Mouse (Mus musculus): ENCODE results near the gene Hoxd3. TPM values are rescaled to one million over a fixed set of nuclear protein-coding genes. Genes with fewer than 3 reads are reported as not detected.

Hoxd3 gene
- total RNA-seq, 2 experiments from 2014 or later = not detected

- intact Hi-C loops (cut with DNase I) = no loop called here
- no peak for DNase-seq
Measured at GRCm38 (mm10) chr2:74724244-74725015, 12.7 kb downstream of the Hoxd3 start.

DNA sequence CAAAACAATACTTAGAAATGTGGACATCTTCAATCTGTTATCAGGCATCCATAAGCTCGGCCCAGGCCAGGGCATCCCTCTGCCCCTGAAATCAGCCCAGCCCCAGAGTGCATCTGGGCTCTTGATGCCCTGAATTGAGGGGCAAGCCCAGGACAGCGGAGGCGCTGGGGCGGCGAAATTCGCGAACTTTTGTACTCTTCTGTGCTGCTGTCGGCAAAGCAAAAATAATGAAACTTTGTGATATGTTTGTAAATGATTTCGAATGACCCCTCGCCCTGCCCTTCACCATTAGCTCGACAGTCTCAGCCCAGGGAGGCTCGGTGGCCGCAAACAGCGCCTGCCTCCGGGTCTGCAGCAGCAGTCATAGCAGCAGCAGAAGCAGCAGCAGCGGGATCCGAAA is 13.4 kb downstream of the Hoxd3 start:
- no peak for DNase-seq
- intact Hi-C loops (cut with DNase I) = no loop called here

- intact Hi-C loops (cut with DNase I) = no loop called here
- DNase-seq = no peak
Measured at GRCm38 (mm10) chr2:74726551-74726950, 14.8 kb downstream of the Hoxd3 start, which contains the start of gene Gm28230. Gene Gm28230, plus strand, starts transcription at chr2:74726728.

DNA sequence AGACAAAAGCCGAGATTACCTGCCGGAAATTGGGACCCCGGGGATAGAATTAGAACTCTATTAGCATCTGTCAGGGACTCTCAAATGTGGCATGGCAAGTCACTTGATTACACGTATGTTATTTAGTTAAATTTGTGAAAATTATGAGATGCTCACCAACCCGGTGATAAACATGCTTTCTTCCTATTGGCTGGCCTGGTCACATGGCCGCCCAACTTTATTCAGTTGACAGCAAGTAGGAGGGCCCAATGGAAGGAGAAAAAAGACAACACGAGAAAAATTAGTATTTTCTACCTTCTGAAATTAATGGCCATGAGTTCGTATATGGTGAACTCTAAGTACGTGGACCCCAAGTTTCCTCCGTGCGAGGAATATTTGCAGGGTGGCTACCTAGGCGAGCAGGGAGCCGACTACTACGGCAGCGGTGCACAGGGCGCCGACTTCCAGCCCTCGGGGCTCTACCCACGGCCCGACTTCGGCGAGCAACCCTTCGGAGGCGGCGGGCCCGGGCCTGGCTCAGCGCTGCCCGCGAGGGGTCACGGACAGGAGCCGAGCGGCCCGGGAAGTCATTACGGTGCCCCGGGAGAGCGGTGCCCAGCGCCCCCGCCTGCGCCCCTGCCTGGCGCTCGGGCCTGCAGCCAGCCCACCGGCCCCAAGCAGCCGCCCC is 15.4 kb downstream of the Hoxd3 start:
- intact Hi-C loops (cut with DNase I) = no loop called here
- DNase-seq = no peak

DNA sequence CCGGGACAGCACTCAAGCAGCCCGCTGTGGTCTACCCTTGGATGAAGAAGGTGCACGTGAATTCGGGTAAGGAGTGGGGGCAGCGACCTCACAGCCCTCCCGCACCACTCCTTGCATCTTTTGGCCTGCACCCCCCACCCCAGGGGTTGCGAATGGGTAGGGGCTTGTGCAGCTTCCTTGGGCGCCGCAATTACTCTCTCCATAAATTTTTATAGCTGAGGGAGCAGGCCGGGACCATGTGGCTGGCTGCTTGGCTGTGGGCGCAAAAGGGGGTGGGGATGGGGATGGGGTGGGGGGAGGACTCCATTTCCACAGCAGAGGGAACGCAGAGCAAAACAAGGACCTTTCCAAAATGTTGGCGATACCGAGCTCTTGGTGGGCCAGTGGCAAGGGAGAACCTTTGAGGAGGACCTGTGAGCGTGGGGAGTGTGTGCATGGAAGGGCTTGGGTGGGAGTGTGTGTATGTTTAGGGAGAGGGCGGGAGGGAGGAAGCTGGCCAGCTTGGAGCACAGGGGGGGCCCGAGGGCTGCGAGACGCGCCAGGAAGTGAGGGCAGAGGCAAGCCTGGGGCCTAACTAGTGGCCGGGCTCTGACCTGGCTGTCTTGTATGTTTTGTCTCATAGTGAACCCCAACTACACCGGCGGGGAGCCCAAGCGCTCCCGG is 16.0 kb downstream of the Hoxd3 start:
- intact Hi-C loops (cut with DNase I) = no loop called here
- DNase-seq = no peak

- intact Hi-C loops (cut with DNase I) = no loop called here
Measured at GRCm38 (mm10) chr2:74728303-74728680, 16.6 kb downstream of the Hoxd3 start.

GRCm38 (mm10) chr2:74730331-74730730 is 18.6 kb downstream of the Hoxd3 start:
- intact Hi-C loops (cut with DNase I) = no loop called here
- no peak for DNase-seq

More at GRCm38 (mm10) chr2:74728303-74728680, 16.6 kb downstream of the Hoxd3 start:
- DNase-seq = no peak

DNA sequence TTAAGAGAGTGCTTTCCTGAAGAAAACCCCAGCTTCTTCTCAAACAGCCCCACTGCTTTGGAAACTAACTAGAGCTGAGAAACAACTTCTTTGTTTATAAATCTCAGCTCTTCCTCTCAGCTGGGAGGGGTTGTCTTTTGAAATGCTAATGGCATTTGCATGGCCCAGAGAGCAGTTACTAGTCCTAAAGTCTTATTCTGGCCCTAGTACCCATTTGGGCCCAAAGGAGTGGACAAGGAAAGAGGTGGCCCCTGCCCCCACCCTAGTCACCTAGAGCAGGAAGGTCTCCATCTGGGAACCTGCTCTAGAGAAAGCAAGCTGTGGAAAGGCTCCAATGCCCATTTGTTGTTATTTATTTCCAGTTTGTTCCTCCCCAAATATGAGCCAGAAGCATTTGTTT is 19.3 kb downstream of the Hoxd3 start:
- intact Hi-C loops (cut with DNase I) = no loop called here
- DNase-seq = no peak

- no peak for DNase-seq
- intact Hi-C loops (cut with DNase I) = no loop called here
Measured at GRCm38 (mm10) chr2:74731799-74732512, 20.2 kb downstream of the Hoxd3 start.

DNA sequence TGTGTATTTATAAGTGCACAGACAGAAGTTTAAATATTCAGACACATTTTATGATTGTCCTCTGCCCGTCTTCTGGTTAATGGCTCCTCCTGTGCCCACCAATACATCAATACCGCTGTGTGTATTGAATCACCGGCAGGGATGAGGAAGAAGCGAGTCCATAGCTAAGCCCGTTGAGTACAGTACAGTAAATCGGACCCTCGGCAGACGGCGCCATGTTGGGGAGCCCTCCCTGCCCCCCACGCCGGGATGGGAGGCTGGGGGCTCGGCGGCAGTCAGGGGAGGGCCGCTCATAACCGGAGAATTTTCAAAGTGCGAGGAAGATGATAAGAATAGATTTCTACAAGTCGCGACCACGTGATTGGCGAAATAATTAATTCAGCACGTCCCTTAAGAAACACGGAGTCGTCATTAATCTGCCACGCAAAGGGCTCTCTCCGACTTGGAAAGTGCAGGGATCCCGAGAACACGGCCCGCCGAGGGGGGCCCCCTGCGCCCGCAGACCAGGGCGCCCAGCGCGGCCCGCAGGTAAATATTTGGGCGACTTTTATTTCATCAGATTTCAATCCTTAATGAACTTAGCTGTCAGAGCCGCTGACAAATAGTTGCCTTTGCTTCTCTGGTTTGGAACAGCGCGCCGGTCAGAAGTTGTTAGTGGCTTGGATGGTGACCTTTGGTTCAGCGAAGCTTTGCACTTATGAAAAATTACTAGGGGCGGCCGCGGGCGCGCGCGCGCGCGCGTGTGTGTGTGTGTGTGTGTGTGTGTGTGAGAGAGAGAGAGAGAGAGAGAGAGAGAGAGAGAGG is 21.0 kb downstream of the Hoxd3 start:
- DNase-seq = no peak
- intact Hi-C loops (cut with DNase I) = no loop called here

DNA sequence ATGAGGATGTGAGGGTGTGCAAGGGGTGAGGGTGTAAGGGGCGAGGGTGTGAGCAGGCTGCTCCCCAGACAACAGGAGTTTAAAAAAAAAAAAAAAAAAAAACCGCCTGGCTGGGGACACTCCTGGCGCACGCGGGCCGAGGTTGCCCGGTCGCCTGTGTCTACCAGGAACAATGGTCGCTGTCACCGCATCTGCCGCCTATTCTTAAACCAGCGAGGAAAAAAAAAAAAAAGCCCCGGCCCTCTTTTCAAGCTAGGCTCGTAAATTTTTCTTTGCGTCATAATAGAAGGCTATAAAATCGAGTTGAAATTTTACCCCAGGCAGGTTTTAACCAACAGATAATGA is 21.6 kb downstream of the Hoxd3 start:
- no peak for DNase-seq
- intact Hi-C loops (cut with DNase I) = no loop called here

DNA sequence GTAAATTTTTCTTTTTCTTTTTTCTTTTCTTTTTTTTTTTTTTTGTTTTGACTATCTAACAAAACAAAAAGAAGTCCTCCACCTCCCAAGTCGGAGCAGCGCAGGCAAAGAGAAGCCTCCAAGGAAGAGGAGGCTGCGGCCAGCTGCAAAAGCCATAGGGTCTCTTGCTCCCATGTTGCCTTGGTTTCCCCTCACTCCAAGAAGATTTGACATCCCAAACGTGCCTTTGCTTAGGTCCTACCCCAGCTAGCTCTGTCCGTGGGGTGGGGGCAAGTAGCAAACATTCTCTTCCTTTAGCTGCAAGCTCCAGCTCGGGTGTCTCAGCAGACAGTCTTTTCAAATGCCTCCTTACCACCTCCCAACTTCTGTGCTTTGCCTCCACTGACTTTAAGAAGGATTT is 22.0 kb downstream of the Hoxd3 start:
- intact Hi-C loops (cut with DNase I) = no loop called here
- DNase-seq = no peak

DNA sequence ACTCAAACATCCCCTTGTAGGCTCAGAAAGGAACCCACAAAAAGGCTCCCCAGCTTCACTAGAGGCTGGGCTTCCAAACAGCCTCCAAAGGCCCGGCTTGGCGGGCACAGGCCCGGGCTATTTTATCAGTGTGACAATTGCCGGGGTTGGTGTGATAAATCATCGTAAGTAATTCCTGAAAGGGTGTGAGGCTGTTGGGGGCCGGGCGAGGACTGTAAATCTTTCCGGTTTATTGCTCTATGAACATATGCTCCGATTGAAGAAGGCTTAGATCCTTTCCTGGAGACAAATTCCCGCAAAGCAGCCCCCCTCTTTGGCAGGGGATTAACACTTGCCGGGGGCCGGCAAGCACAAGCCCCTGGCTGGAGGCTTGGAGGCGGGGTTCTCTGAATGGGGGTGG is 22.7 kb downstream of the Hoxd3 start:
- intact Hi-C loops (cut with DNase I) = no loop called here
- DNase-seq = no peak

DNA sequence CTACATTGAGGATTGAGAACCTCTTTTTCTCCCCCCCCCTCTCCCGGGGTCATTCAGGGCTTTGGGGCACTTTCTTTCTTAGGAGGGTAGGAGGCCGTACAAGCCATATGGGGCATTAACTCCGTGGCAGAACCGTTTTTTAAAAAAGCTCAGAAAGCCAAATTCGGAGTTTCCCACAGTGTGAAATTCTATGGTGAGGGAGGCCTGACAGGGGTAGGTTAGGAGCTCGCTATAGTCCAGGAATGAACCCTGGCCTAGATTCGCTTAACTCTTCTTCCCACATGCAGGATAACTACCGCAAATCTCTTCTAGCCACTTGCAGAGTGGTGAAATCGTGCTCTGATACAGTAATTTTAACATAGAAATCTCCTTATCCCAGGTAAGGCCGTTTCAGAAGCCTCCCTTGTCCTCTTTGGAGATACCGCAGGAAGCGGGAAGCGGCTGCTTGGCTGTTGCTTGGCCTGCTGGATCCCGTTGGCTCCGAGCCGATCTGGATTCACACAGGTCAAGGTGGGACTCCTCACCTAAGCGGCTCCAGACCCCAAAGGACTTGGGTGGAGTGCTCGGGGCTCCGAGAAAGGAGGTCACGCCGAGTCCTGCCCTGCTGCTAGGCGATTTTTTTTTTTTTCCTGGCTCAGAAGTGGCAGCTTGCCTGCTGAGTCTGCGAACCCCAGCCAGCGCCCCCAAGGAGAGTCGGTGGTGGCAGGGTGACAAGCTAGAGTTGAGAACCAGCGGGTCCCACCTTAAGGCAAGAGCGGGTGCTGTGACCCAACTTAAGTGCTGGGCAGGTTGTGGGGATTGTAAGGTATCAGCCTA is 23.5 kb downstream of the Hoxd3 start:
- intact Hi-C loops (cut with DNase I) = no loop called here

GRCm38 (mm10) chr2:74735851-74736687 is 24.3 kb downstream of the Hoxd3 start:
- intact Hi-C loops (cut with DNase I) = no loop called here
- DNase-seq = no peak

More for the DNA sequence above, 23.5 kb downstream of the Hoxd3 start:
- DNase-seq = no peak

- DNase-seq = no peak
- intact Hi-C loops (cut with DNase I) = no loop called here
Measured at GRCm38 (mm10) chr2:74736688-74737577, 25.2 kb downstream of the Hoxd3 start.

- DNase-seq = no peak
- intact Hi-C loops (cut with DNase I) = no loop called here
Measured at GRCm38 (mm10) chr2:74737578-74738070, 25.9 kb downstream of the Hoxd3 start.

All from heart, postnatal 10 days (tissue).